Comparison of ENCODE assay signal across 8 mouse cellular contexts in genomic region chr19:25400212-25400913, GRCm38 (mm10).
DNase-seq lines count a peak whose midpoint lies in the region; ATAC-seq and TF ChIP-seq lines count a peak whose summit lies in the region.

No protein-coding gene starts in this region.

- no peak overlapping the region for H3K4me3 ChIP-seq in hindbrain, postnatal 0 days (ENCODE audit: low read length)
- H3K4me3 ChIP-seq in midbrain, embryonic 12.5 days = peak overlapping the region; percentile 9; the same call in 1 of the 2 replicates

- H3K4me1 ChIP-seq in hindbrain, postnatal 0 days (ENCODE audit: insufficient read depth, low read length) = peaks cover 13% of the 10 kb centered on the region
- H3K4me1 ChIP-seq in midbrain, embryonic 12.5 days = peaks cover 35% of the 10 kb centered on the region

- H3K4me2 ChIP-seq in hindbrain, postnatal 0 days (ENCODE audit: low read depth, low read length) = peak overlapping the region; percentile 40
- peak overlapping the region; percentile 45 for H3K4me2 ChIP-seq in midbrain, embryonic 12.5 days (replicated peaks)

- peak; percentile 82 for ATAC-seq in frontal cortex, adult (ENCODE audit: low TSS enrichment)
- ATAC-seq in hindbrain, postnatal 0 days = peak; percentile 49
- peak; percentile 92 for ATAC-seq in midbrain, embryonic 12.5 days (ENCODE audit: low FRiP score, low read depth)
- ATAC-seq in activated CD4-positive, CD25-positive, alpha-beta regulatory T cell, adult 4 months = no peak

- no peaks in the 10 kb centered on the region for H3K36me3 ChIP-seq in hindbrain, postnatal 0 days (ENCODE audit: insufficient read depth, low read length)
- H3K36me3 ChIP-seq in midbrain, embryonic 12.5 days = no peaks in the 10 kb centered on the region

- H3K27me3 ChIP-seq in hindbrain, postnatal 0 days (ENCODE audit: insufficient read depth, low read length) = no peaks in the 10 kb centered on the region
- peaks cover 55% of the 10 kb centered on the region for H3K27me3 ChIP-seq in midbrain, embryonic 12.5 days

- H3K27ac ChIP-seq in hindbrain, postnatal 0 days = peak overlapping the region; percentile 33
- H3K27ac ChIP-seq in midbrain, embryonic 12.5 days (replicated peaks) = peak overlapping the region; percentile 66

- H3K9me3 ChIP-seq in hindbrain, postnatal 0 days (ENCODE audit: low read length) = no peaks in the 10 kb centered on the region
- no peaks in the 10 kb centered on the region for H3K9me3 ChIP-seq in midbrain, embryonic 12.5 days

- WGBS in hindbrain, postnatal 0 days = 19% methylated on average over 13 of the region's 13 CpGs
- WGBS in midbrain, embryonic 12.5 days = 18% methylated on average over 13 of the region's 13 CpGs

- DNase-seq in frontal cortex, postnatal 10 days (ENCODE audit: low spot score in 2 of 2) = no peak
- DNase-seq in embryo, embryonic 9.5 days (ENCODE audit: extremely low spot score) = peak; percentile 46
- DNase-seq in hindbrain, postnatal 0 days (ENCODE audit: low spot score) = peak; percentile 34
- no peak for DNase-seq in thymus, postnatal 36 days
- DNase-seq in frontal cortex, adult 2 months (ENCODE audit: extremely low spot score in 1 of 2, low spot score in 1 of 2) = no peak

- H3K9ac ChIP-seq in hindbrain, postnatal 0 days (replicated peaks; ENCODE audit: low read length) = no peak overlapping the region
- H3K9ac ChIP-seq in midbrain, embryonic 12.5 days (replicated peaks) = no peak overlapping the region

- no peak for TF ChIP-seq CTCF in hindbrain, postnatal 0 days (IDR thresholded peaks at IDR 0.05; ENCODE audit: low read depth)

Comparison
In these comparisons a context has a peak if more than half of its experiments do, and no peak if none do; other contexts are left out.
1. DNase-seq: peak in embryo, embryonic 9.5 days (single experiment) and hindbrain, postnatal 0 days (single experiment); none in frontal cortex, postnatal 10 days (0 of 2), thymus, postnatal 36 days (0 of 2) and frontal cortex, adult 2 months (0 of 2).